Mouse (Mus musculus): ENCODE measurements around the gene Gm20388. TPM values are rescaled to one million over a fixed set of nuclear protein-coding genes. Genes with fewer than 3 reads are reported as not detected.

Gm20388 gene
- polyA plus RNA-seq, 1 experiment from 2014 or later: 5.3 TPM

- peaks cover 6% of the 10 kb centered on the region; the same call in 1 of the 2 replicates for H3K36me3 ChIP-seq (ENCODE audit: control insufficient read depth, insufficient read depth, low read length)
- H3K9me3 ChIP-seq (ENCODE audit: control insufficient read depth, low read length): no peaks in the 10 kb centered on the region
- no peaks in the 10 kb centered on the region for H3K27me3 ChIP-seq (replicated peaks; ENCODE audit: control insufficient read depth, insufficient read depth, low read length)
- no peaks in the 10 kb centered on the region; the same call in 1 of the 2 replicates for H3K4me1 ChIP-seq (replicated peaks; ENCODE audit: control insufficient read depth, insufficient read depth, low read length)
- ATAC-seq (replicated peaks; ENCODE audit: low FRiP score): no peak
- no peak overlapping the region for H3K4me2 ChIP-seq
- no peak overlapping the region for H3K27ac ChIP-seq (ENCODE audit: low read depth, low read length)
- no peak for DNase-seq (ENCODE audit: low spot score)
- 88% methylated on average over 15 of the region's 15 CpGs for WGBS
- no peak overlapping the region for H3K9ac ChIP-seq (ENCODE audit: low read depth, low read length)
- H3K4me3 ChIP-seq (ENCODE audit: low read depth, low read length): no peak overlapping the region
Observed at GRCm38 (mm10) chr8:123840578-123841345, 3930.1 kb downstream of the Gm20388 start.

- H3K27ac ChIP-seq (ENCODE audit: low read depth, low read length): no peak overlapping the region
- H3K36me3 ChIP-seq (ENCODE audit: control insufficient read depth, insufficient read depth, low read length): peaks cover 6% of the 10 kb centered on the region; the same call in 1 of the 2 replicates
- no peaks in the 10 kb centered on the region for H3K27me3 ChIP-seq (replicated peaks; ENCODE audit: control insufficient read depth, insufficient read depth, low read length)
- H3K9me3 ChIP-seq (ENCODE audit: control insufficient read depth, low read length): no peaks in the 10 kb centered on the region
- no peak overlapping the region for H3K4me2 ChIP-seq
- WGBS: 88% methylated on average over 12 of the region's 12 CpGs
- no peak for DNase-seq (ENCODE audit: low spot score)
- ATAC-seq (replicated peaks; ENCODE audit: low FRiP score): no peak
- no peak overlapping the region for H3K9ac ChIP-seq (ENCODE audit: low read depth, low read length)
- H3K4me1 ChIP-seq (replicated peaks; ENCODE audit: control insufficient read depth, insufficient read depth, low read length): no peaks in the 10 kb centered on the region; the same call in 1 of the 2 replicates
- H3K4me3 ChIP-seq (ENCODE audit: low read depth, low read length): no peak overlapping the region
Observed at GRCm38 (mm10) chr8:123842086-123842485, 3931.4 kb downstream of the Gm20388 start.

DNA sequence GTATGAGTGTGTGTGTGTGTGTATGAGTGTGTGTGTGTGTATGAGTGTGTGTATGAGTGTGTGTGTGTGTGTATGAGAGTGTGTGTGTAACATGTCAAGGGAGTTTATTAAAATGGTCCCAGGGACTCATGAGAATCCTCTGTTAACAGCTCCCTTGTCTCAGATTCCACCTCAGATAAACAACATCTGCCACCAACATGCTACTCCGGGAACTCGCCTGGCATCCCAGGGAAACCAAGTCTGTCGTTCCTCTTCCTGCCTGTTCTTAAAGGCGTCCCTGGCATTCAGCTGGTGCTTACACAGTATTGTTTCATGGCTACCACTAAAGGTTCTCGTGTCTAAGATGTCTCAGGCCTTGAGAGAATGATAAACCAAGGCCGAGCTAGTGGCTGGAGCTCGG lies 3933.7 kb downstream of the Gm20388 start:
- Histone ChIP-seq H3K27ac (ENCODE audit: low read depth, low read length) (no peak overlapping the region), H3K4me1 (replicated peaks; ENCODE audit: control insufficient read depth, insufficient read depth, low read length) (no peaks in the 10 kb centered on the region; the same call in 1 of the 2 replicates), H3K9ac (ENCODE audit: low read depth, low read length) (no peak overlapping the region), H3K9me3 (ENCODE audit: control insufficient read depth, low read length) (no peaks in the 10 kb centered on the region), H3K4me3 (ENCODE audit: low read depth, low read length) (no peak overlapping the region), H3K4me2 (no peak overlapping the region), H3K36me3 (ENCODE audit: control insufficient read depth, insufficient read depth, low read length) (peaks cover 3% of the 10 kb centered on the region; the same call in 1 of the 2 replicates), H3K27me3 (replicated peaks; ENCODE audit: control insufficient read depth, insufficient read depth, low read length) (no peaks in the 10 kb centered on the region)
- ATAC-seq (replicated peaks; ENCODE audit: low FRiP score): no peak
- 77% methylated on average over 7 of the region's 7 CpGs for WGBS
- no peak for DNase-seq (ENCODE audit: low spot score)

GRCm38 (mm10) chr8:123845114-123845513 lies 3934.5 kb downstream of the Gm20388 start:
- Histone ChIP-seq H3K4me2 (no peak overlapping the region), H3K9me3 (ENCODE audit: control insufficient read depth, low read length) (no peaks in the 10 kb centered on the region), H3K27ac (ENCODE audit: low read depth, low read length) (no peak overlapping the region), H3K4me1 (replicated peaks; ENCODE audit: control insufficient read depth, insufficient read depth, low read length) (no peaks in the 10 kb centered on the region; the same call in 1 of the 2 replicates), H3K36me3 (ENCODE audit: control insufficient read depth, insufficient read depth, low read length) (peaks cover 3% of the 10 kb centered on the region; the same call in 1 of the 2 replicates), H3K4me3 (ENCODE audit: low read depth, low read length) (no peak overlapping the region), H3K9ac (ENCODE audit: low read depth, low read length) (no peak overlapping the region), H3K27me3 (replicated peaks; ENCODE audit: control insufficient read depth, insufficient read depth, low read length) (no peaks in the 10 kb centered on the region)
- ATAC-seq (replicated peaks; ENCODE audit: low FRiP score) (no peak), DNase-seq (ENCODE audit: low spot score) (no peak)
- WGBS: 57% methylated on average over 13 of the region's 13 CpGs

GRCm38 (mm10) chr8:123845991-123846390 lies 3935.3 kb downstream of the Gm20388 start:
- H3K4me1 ChIP-seq (replicated peaks; ENCODE audit: control insufficient read depth, insufficient read depth, low read length): no peaks in the 10 kb centered on the region; the same call in 1 of the 2 replicates
- 89% methylated on average over 10 of the region's 10 CpGs for WGBS
- H3K4me3 ChIP-seq (ENCODE audit: low read depth, low read length): no peak overlapping the region
- H3K9me3 ChIP-seq (ENCODE audit: control insufficient read depth, low read length): no peaks in the 10 kb centered on the region
- H3K36me3 ChIP-seq (ENCODE audit: control insufficient read depth, insufficient read depth, low read length): peaks cover 3% of the 10 kb centered on the region; the same call in 1 of the 2 replicates
- no peak overlapping the region for H3K9ac ChIP-seq (ENCODE audit: low read depth, low read length)
- no peak overlapping the region for H3K27ac ChIP-seq (ENCODE audit: low read depth, low read length)
- DNase-seq (ENCODE audit: low spot score): no peak
- H3K27me3 ChIP-seq (replicated peaks; ENCODE audit: control insufficient read depth, insufficient read depth, low read length): no peaks in the 10 kb centered on the region
- no peak for ATAC-seq (replicated peaks; ENCODE audit: low FRiP score)
- no peak overlapping the region for H3K4me2 ChIP-seq

DNA sequence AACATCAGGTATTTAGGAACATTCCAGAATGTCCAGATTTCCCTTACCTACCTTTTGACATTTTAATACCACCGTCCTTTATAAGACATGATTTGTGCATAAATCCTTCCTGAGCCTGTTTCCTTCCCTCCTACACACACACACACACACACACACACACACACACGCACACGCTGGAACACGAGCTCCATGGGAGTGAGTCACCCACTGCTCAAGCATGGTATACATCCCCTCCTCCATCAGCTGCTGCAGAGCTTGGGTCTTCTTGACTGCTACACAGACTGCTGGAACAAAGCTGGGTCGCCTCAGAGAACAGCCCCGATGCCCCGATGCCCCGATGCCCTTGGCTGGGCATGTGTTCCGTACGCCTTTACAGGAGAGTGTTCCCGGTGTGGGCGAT lies 3935.9 kb downstream of the Gm20388 start:
- no peaks in the 10 kb centered on the region; the same call in 1 of the 2 replicates for H3K4me1 ChIP-seq (replicated peaks; ENCODE audit: control insufficient read depth, insufficient read depth, low read length)
- H3K27me3 ChIP-seq (replicated peaks; ENCODE audit: control insufficient read depth, insufficient read depth, low read length): no peaks in the 10 kb centered on the region
- H3K4me3 ChIP-seq (ENCODE audit: low read depth, low read length): no peak overlapping the region
- ATAC-seq (replicated peaks; ENCODE audit: low FRiP score) (no peak), DNase-seq (ENCODE audit: low spot score) (no peak)
- H3K4me2 ChIP-seq: no peak overlapping the region
- no peak overlapping the region for H3K27ac ChIP-seq (ENCODE audit: low read depth, low read length)
- no peaks in the 10 kb centered on the region for H3K9me3 ChIP-seq (ENCODE audit: control insufficient read depth, low read length)
- no peak overlapping the region for H3K9ac ChIP-seq (ENCODE audit: low read depth, low read length)
- H3K36me3 ChIP-seq (ENCODE audit: control insufficient read depth, insufficient read depth, low read length): peaks cover 3% of the 10 kb centered on the region; the same call in 1 of the 2 replicates
- 89% methylated on average over 12 of the region's 12 CpGs for WGBS

DNA sequence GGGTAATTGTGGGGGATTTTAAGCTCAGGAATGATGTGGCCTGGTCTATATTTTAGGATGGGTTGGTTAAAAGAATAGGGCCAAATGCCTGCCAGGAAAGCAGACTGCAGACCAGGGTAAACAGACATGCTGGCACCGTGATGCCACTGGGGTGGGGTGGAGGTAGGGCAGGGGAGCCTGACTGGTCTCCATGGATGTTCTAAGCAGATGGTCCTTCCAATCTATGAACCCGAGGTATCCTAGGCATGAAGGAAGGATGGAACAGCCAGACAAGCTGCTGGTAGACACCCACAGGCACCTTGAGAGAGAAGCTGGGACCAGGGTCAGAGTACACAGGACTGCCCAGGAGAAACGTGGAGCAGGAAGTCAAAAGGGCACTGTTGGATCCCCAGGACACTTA lies 3936.9 kb downstream of the Gm20388 start:
- Histone ChIP-seq H3K27me3 (replicated peaks; ENCODE audit: control insufficient read depth, insufficient read depth, low read length) (no peaks in the 10 kb centered on the region), H3K4me2 (no peak overlapping the region), H3K4me3 (ENCODE audit: low read depth, low read length) (no peak overlapping the region), H3K4me1 (replicated peaks; ENCODE audit: control insufficient read depth, insufficient read depth, low read length) (no peaks in the 10 kb centered on the region; the same call in none of the 2 replicates), H3K36me3 (ENCODE audit: control insufficient read depth, insufficient read depth, low read length) (no peaks in the 10 kb centered on the region), H3K27ac (ENCODE audit: low read depth, low read length) (no peak overlapping the region), H3K9me3 (ENCODE audit: control insufficient read depth, low read length) (no peaks in the 10 kb centered on the region), H3K9ac (ENCODE audit: low read depth, low read length) (no peak overlapping the region)
- WGBS: 79% methylated on average over 3 of the region's 3 CpGs
- DNase-seq (ENCODE audit: low spot score) (no peak), ATAC-seq (replicated peaks; ENCODE audit: low FRiP score) (no peak)

- Histone ChIP-seq H3K36me3 (ENCODE audit: control insufficient read depth, insufficient read depth, low read length) (no peaks in the 10 kb centered on the region), H3K4me1 (replicated peaks; ENCODE audit: control insufficient read depth, insufficient read depth, low read length) (no peaks in the 10 kb centered on the region; the same call in none of the 2 replicates), H3K9me3 (ENCODE audit: control insufficient read depth, low read length) (no peaks in the 10 kb centered on the region), H3K9ac (ENCODE audit: low read depth, low read length) (no peak overlapping the region), H3K27me3 (replicated peaks; ENCODE audit: control insufficient read depth, insufficient read depth, low read length) (no peaks in the 10 kb centered on the region), H3K27ac (ENCODE audit: low read depth, low read length) (no peak overlapping the region), H3K4me2 (no peak overlapping the region), H3K4me3 (ENCODE audit: low read depth, low read length) (no peak overlapping the region)
- WGBS: 77% methylated on average over 4 of the region's 4 CpGs
- DNase-seq (ENCODE audit: low spot score) (no peak), ATAC-seq (replicated peaks; ENCODE audit: low FRiP score) (no peak)
Observed at GRCm38 (mm10) chr8:123849352-123849751, 3938.7 kb downstream of the Gm20388 start.

GRCm38 (mm10) chr8:123851590-123851989 lies 3940.9 kb downstream of the Gm20388 start:
- Histone ChIP-seq H3K27ac (ENCODE audit: low read depth, low read length) (no peak overlapping the region), H3K9ac (ENCODE audit: low read depth, low read length) (no peak overlapping the region)
- 77% methylated on average over 5 of the region's 5 CpGs for WGBS

More at GRCm38 (mm10) chr8:123851590-123851989, 3940.9 kb downstream of the Gm20388 start:
- H3K36me3 ChIP-seq (ENCODE audit: control insufficient read depth, insufficient read depth, low read length): no peaks in the 10 kb centered on the region
- no peaks in the 10 kb centered on the region for H3K27me3 ChIP-seq (replicated peaks; ENCODE audit: control insufficient read depth, insufficient read depth, low read length)
- no peak for ATAC-seq (replicated peaks; ENCODE audit: low FRiP score)
- no peak overlapping the region for H3K4me3 ChIP-seq (ENCODE audit: low read depth, low read length)
- H3K9me3 ChIP-seq (ENCODE audit: control insufficient read depth, low read length): no peaks in the 10 kb centered on the region
- DNase-seq (ENCODE audit: low spot score): no peak
- no peak overlapping the region for H3K4me2 ChIP-seq
- H3K4me1 ChIP-seq (replicated peaks; ENCODE audit: control insufficient read depth, insufficient read depth, low read length): no peaks in the 10 kb centered on the region; the same call in 1 of the 2 replicates
